Comparison of ENCODE assay signal across 18 mouse cellular contexts in the genomic region with DNA sequence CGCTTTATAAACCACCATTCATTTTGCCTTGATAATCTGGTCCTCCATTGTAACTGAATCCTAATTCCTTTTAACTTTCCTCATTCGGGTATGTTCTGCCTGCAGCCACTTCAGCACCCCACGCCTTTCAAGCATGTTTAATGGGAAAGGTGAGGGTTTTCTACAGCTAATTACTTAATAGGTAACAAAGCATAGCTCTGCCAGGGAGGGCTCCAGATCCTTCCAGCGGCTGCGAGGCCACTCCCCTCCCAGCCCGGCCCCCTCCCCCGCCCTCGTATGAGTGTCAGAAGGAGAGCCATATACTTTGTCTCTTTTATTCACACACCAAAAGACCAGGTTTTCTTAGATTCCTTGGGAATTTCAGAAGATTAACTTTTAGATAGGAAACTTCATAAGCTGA. TPM values are rescaled to one million over a fixed set of nuclear protein-coding genes. Genes with fewer than 3 reads are reported as not detected.
DNase-seq lines count a peak whose midpoint lies in the region; ATAC-seq and TF ChIP-seq lines count a peak whose summit lies in the region.
"Had no signal": no experiment of that assay in that cellular context is flagged by ENCODE, and none has a peak within 500 bp of the region (broad histone marks: within the 10 kb centered on the region; RNA-seq: fewer than 3 reads in every experiment).

No protein-coding gene starts in this region.

- no peak overlapping the region for H3K27ac ChIP-seq in lung, embryonic 14.5 days (ENCODE audit: low read depth)
- H3K27ac ChIP-seq in embryonic facial prominence, embryonic 12.5 days, result no peak overlapping the region
- H3K27ac ChIP-seq in kidney, adult 2 months (ENCODE audit: insufficient read depth, low read depth, low read length), result no peak overlapping the region
- H3K27ac ChIP-seq: forebrain, embryonic 10.5 days; heart, embryonic 10.5 days; midbrain, embryonic 15.5 days had no signal

- no peak overlapping the region for H3K4me3 ChIP-seq in lung, embryonic 14.5 days (ENCODE audit: low read depth, low read length)
- no peak overlapping the region for H3K4me3 ChIP-seq in embryonic facial prominence, embryonic 12.5 days
- H3K4me3 ChIP-seq in kidney, adult 2 months (ENCODE audit: insufficient read depth, low read depth, low read length), result no peak overlapping the region
- H3K4me3 ChIP-seq: forebrain, embryonic 10.5 days; heart, embryonic 10.5 days; megakaryocyte, embryonic 14.5 days; midbrain, embryonic 15.5 days; myocyte had no signal

- peak overlapping the region; percentile 37 for H3K4me2 ChIP-seq in lung, embryonic 14.5 days
- H3K4me2 ChIP-seq in embryonic facial prominence, embryonic 12.5 days (replicated peaks), result 0 out of 2 replicates have a peak overlapping the region, but pooled peaks have one; percentile 9
- H3K4me2 ChIP-seq: midbrain, embryonic 15.5 days had no signal

- intact Hi-C loops in gastrocnemius, postnatal 36 days (cut with DNase I), result no loop called here

- no peaks in the 10 kb centered on the region for H3K36me3 ChIP-seq in lung, embryonic 14.5 days (ENCODE audit: insufficient read depth)
- H3K36me3 ChIP-seq in embryonic facial prominence, embryonic 12.5 days, result no peaks in the 10 kb centered on the region
- no peaks in the 10 kb centered on the region for H3K36me3 ChIP-seq in kidney, adult 2 months (ENCODE audit: control insufficient read depth, insufficient read depth, low read length)
- H3K36me3 ChIP-seq: forebrain, embryonic 10.5 days; heart, embryonic 10.5 days; midbrain, embryonic 15.5 days had no signal

- no peaks in the 10 kb centered on the region for H3K4me1 ChIP-seq in lung, embryonic 14.5 days (ENCODE audit: insufficient read depth)
- H3K4me1 ChIP-seq in embryonic facial prominence, embryonic 12.5 days, result peaks cover 6% of the 10 kb centered on the region; the same call in 1 of the 2 replicates
- no peaks in the 10 kb centered on the region for H3K4me1 ChIP-seq in kidney, adult 2 months (ENCODE audit: control insufficient read depth, insufficient read depth, low read length)
- H3K4me1 ChIP-seq: megakaryocyte, embryonic 14.5 days had no signal

- 23% methylated on average over 8 of the region's 8 CpGs for WGBS in lung, embryonic 14.5 days
- WGBS in embryonic facial prominence, embryonic 12.5 days, result 23% methylated on average over 8 of the region's 8 CpGs
- 12% methylated on average over 8 of the region's 8 CpGs for WGBS in kidney, adult 2 months

- H3K27me3 ChIP-seq in lung, embryonic 14.5 days (ENCODE audit: insufficient read depth, low read length), result no peaks in the 10 kb centered on the region
- no peaks in the 10 kb centered on the region for H3K27me3 ChIP-seq in embryonic facial prominence, embryonic 12.5 days
- H3K27me3 ChIP-seq in kidney, adult 2 months (replicated peaks; ENCODE audit: control insufficient read depth, insufficient read depth, low read length), result 0 out of 2 replicates have a peak, but pooled peaks cover 1% of the 10 kb centered on the region
- H3K27me3 ChIP-seq: midbrain, embryonic 15.5 days had no signal

- no peak for DNase-seq in lung, embryonic 14.5 days
- DNase-seq in lung, adult 18-20 months, result no peak
- peak; percentile 33 for DNase-seq in kidney, adult 2 months
- peak; percentile 29 for DNase-seq in kidney, postnatal 14 days
- no peak for DNase-seq in layer of hippocampus, postnatal 10 days (ENCODE audit: low spot score in 2 of 2)
- no peak for DNase-seq in gastrocnemius, postnatal 36 days
- DNase-seq in gastrocnemius, adult 18-20 months (ENCODE audit: low spot score), result no peak
- DNase-seq: cerebellum, adult 2 months; gastrocnemius, postnatal 25 days; lung, adult 2 months; thymus, postnatal 36 days had no signal

- no peak overlapping the region for H3K9ac ChIP-seq in lung, embryonic 14.5 days
- no peak overlapping the region for H3K9ac ChIP-seq in embryonic facial prominence, embryonic 12.5 days
- H3K9ac ChIP-seq: midbrain, embryonic 15.5 days had no signal

- TF ChIP-seq CTCF in lung, embryonic 14.5 days (IDR thresholded peaks at IDR 0.05; ENCODE audit: low read depth), result no peak
- TF ChIP-seq CTCF in kidney, adult 2 months (conservative IDR thresholded peaks at IDR 0.05; ENCODE audit: insufficient read depth, insufficient read length, low read depth, low read length), result no peak

- TF ChIP-seq POLR2A in kidney, adult 2 months (IDR thresholded peaks at IDR 0.05; ENCODE audit: low read depth, low read length), result no peak

- no peak for ATAC-seq in lung, embryonic 14.5 days (ENCODE audit: insufficient read depth)
- no peak for ATAC-seq in embryonic facial prominence, embryonic 12.5 days (ENCODE audit: insufficient number of reproducible peaks, insufficient read depth, low FRiP score, low TSS enrichment)
- ATAC-seq: midbrain, embryonic 15.5 days had no signal

- no peaks in the 10 kb centered on the region for H3K9me3 ChIP-seq in lung, embryonic 14.5 days (ENCODE audit: low read depth, low read length)
- no peaks in the 10 kb centered on the region for H3K9me3 ChIP-seq in embryonic facial prominence, embryonic 12.5 days
- H3K9me3 ChIP-seq: forebrain, embryonic 10.5 days; heart, embryonic 10.5 days; midbrain, embryonic 15.5 days had no signal

RNA-seq across cellular contexts. Expression of gene Lef1, which starts 44.1 kb away (rescaled TPM):
- 31.6 and 32.7 TPM in 2 replicates for polyA plus RNA-seq in lung, embryonic 14.5 days (2014; fragmentation: Nextera tagmentation; extraction: Ambion mirVana)
- polyA plus RNA-seq in embryonic facial prominence, embryonic 12.5 days (2016; fragmentation: Nextera tagmentation; extraction: Ambion mirVana), result 107 TPM in 2 replicates
- polyA plus RNA-seq in kidney, adult 2 months (2012; rRNA removed), result 2.3 and 8.4 TPM in 2 replicates
- 1 to 10 TPM; 7.4 to 8.8 TPM for total RNA-seq in layer of hippocampus, postnatal 10 days (2021)
- 1 to 10 TPM in 1 of 2 experiments, under 1 TPM in 1; 0.32 to 1.1 TPM for total RNA-seq in gastrocnemius, postnatal 36 days (2021)
- total RNA-seq in gastrocnemius, adult 18-20 months (2021), result under 1 TPM in 1 of 2 experiments, not detected in 1; 0.07 TPM
- total RNA-seq: common myeloid progenitor, adult 5-6 weeks had no signal

Comparison
In these comparisons a context has a peak if more than half of its experiments do, and no peak if none do; other contexts are left out.
1. DNase-seq: peak in kidney, adult 2 months (single experiment) and kidney, postnatal 14 days (single experiment); none in lung, embryonic 14.5 days (single experiment), lung, adult 18-20 months (0 of 2), layer of hippocampus, postnatal 10 days (0 of 2), gastrocnemius, postnatal 36 days (0 of 2) and gastrocnemius, adult 18-20 months (single experiment).
2. RNA of gene Lef1, which starts 44.1 kb away (total RNA-seq): 7.4 to 8.8 TPM in layer of hippocampus, postnatal 10 days; 0.32 to 1.1 TPM in gastrocnemius, postnatal 36 days and 0.07 TPM in gastrocnemius, adult 18-20 months; every median in the first group is over 4 times any median in the second.